Mouse (Mus musculus) olfactory bulb, adult 2 months (tissue): ENCODE measurements around the gene Eno1.

ENCODE experiments used
- CTCF ChIP-seq: fragments of 200-500 bp; IDR thresholded peaks from 2 replicates; pipeline ENCODE4 v1.5.1; 2012; ENCODE audit warnings: low read depth, mild to moderate bottlenecking, low read length, moderate library complexity; ENCODE audit not compliant: insufficient read depth
- POLR2A ChIP-seq: fragments of 200-500 bp; IDR thresholded peaks from 2 replicates; pipeline ENCODE4 v1.6.1; 2012; ENCODE audit warnings: mild to moderate bottlenecking, low read depth, low read length, moderate library complexity; ENCODE audit not compliant: insufficient read depth

DNA sequence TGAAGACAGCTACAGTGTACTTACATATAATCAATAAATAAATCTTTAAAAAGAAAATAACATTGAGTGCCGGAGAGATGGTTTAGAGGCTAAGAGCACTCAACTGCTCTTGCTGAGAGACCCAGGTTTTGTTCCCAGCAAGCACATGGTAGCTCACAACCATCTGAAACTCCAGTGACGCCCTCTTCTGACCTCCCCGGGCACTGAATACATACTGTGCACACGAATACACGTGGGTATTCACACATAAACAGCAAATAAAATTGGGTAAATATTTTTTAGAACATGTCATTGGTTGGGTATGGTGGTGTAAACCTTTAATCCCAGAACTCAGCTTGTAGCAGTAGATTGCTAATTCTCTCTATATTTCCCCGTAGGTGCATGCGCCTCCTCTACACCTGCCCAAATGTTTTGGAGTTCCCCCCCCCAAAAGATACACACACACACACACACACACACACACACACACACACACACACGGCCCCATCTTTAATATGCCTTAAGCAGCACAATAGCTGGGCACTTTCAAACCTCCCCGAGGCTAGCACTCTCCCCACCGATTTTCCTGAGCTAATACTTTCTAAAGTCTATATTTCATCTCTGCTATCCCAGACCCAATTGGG, 24.5 kb upstream of the Eno1 start:
- TF ChIP-seq CTCF (no peak), POLR2A (no peak)
